Mouse (Mus musculus) liver, embryonic 13.5 days (tissue): Measurements from ENCODE around the gene Nptn. TPM values are rescaled to one million over a fixed set of nuclear protein-coding genes. Genes with fewer than 3 reads are reported as not detected.
"Not testable (repeated sequence)": the region's sequence is repeated elsewhere in the genome, so short reads cannot be mapped to it uniquely, and the experiment has no call there.

Experiments
- ATAC-seq: fragments of 200-750 bp; cut with Nextera tagmentation; 2 replicates; pipeline ENCODE4 v1.8.0; 2017; ENCODE audit warnings: low read depth, mild to moderate bottlenecking, moderate number of reproducible peaks, moderate library complexity
- DNase-seq: peaks from one replicate; pipeline ENCODE4 v3.0.0; 2022
- H3K27ac ChIP-seq: fragments of 300-500 bp; sonication (generic); 2 replicates; pipeline ENCODE4 v1.5.1; 2015; ENCODE audit warnings: moderate library complexity, mild to moderate bottlenecking, inconsistent platforms
- H3K27me3 ChIP-seq: fragments of 300-500 bp; sonication (generic); 2 replicates; pipeline ENCODE4 v1.6.1; 2015; ENCODE audit warnings: mild to moderate bottlenecking, inconsistent platforms
- H3K36me3 ChIP-seq: fragments of 300-500 bp; sonication (generic); 2 replicates; pipeline ENCODE4 v1.6.1; 2015; ENCODE audit warnings: mild to moderate bottlenecking, inconsistent platforms
- H3K4me1 ChIP-seq: fragments of 300-500 bp; sonication (generic); replicated peaks from 2 replicates; pipeline ENCODE4 v1.6.1; 2015; ENCODE audit warnings: inconsistent platforms
- H3K4me2 ChIP-seq: fragments of 300-500 bp; sonication (generic); 2 replicates; pipeline ENCODE4 v1.6.1; 2015; ENCODE audit warnings: inconsistent platforms, mild to moderate bottlenecking, moderate library complexity
- H3K4me3 ChIP-seq: fragments of 300-500 bp; sonication (generic); replicated peaks from 2 replicates; pipeline ENCODE4 v1.5.1; 2015; ENCODE audit warnings: mild to moderate bottlenecking, inconsistent platforms
- H3K9ac ChIP-seq: fragments of 300-500 bp; sonication (generic); 2 replicates; pipeline ENCODE4 v1.6.1; 2015; ENCODE audit warnings: mild to moderate bottlenecking, inconsistent platforms
- H3K9me3 ChIP-seq: fragments of 300-500 bp; sonication (generic); replicated peaks from 2 replicates; pipeline ENCODE4 v1.6.1; 2016; ENCODE audit warnings: inconsistent platforms
- WGBS: fragments of 180-500 bp; shearing (Covaris S2); methylation state at CpG from one replicate; pipeline ENCODE4 v1.1.7; 2015; ENCODE audit not compliant: insufficient replicate concordance; 5-methylcytosine and 5-hydroxymethylcytosine counted together
- polyA plus RNA-seq: library from polyadenylated mRNA; unstranded; fragments of >200 nt; fragmentation: Nextera tagmentation; extraction: Ambion mirVana; gene quantifications from 2 replicates; pipeline ENCODE4 v1.2.1, GENCODE M21; 2015

Gene Nptn
- polyA plus RNA-seq, 1 experiment from 2014 or later, result 98.0 TPM

GRCm38 (mm10) chr9:58567682-58568081 lies 14.4 kb upstream of the Nptn start:
- no peak overlapping the region for H3K4me3 ChIP-seq
- no peaks in the 10 kb centered on the region for H3K9me3 ChIP-seq
- no peaks in the 10 kb centered on the region for H3K4me1 ChIP-seq
- ATAC-seq (no peak), DNase-seq (no peak)
- no peak overlapping the region for H3K27ac ChIP-seq
- H3K27me3 ChIP-seq, result peaks cover 7% of the 10 kb centered on the region; the same call in 1 of the 2 replicates
- no peak overlapping the region for H3K9ac ChIP-seq
- no peaks in the 10 kb centered on the region for H3K36me3 ChIP-seq
- no peak overlapping the region for H3K4me2 ChIP-seq

- 84% methylated on average over 1 of the region's 1 CpGs for WGBS
- H3K9ac ChIP-seq, result no peak overlapping the region
- H3K27ac ChIP-seq, result no peak overlapping the region
- no peaks in the 10 kb centered on the region for H3K9me3 ChIP-seq
- ATAC-seq, result no peak
- no peak for DNase-seq
- no peaks in the 10 kb centered on the region for H3K36me3 ChIP-seq
- H3K27me3 ChIP-seq, result no peaks in the 10 kb centered on the region
- no peak overlapping the region for H3K4me2 ChIP-seq
- no peaks in the 10 kb centered on the region for H3K4me1 ChIP-seq
- H3K4me3 ChIP-seq, result no peak overlapping the region
Observed at GRCm38 (mm10) chr9:58571001-58571400, 11.0 kb upstream of the Nptn start.

GRCm38 (mm10) chr9:58578669-58579068 lies 3.4 kb upstream of the Nptn start:
- Histone ChIP-seq H3K4me1 (peaks cover 15% of the 10 kb centered on the region), H3K27me3 (no peaks in the 10 kb centered on the region), H3K9me3 (no peaks in the 10 kb centered on the region), H3K4me2 (no peak overlapping the region), H3K4me3 (no peak overlapping the region), H3K27ac (no peak overlapping the region), H3K9ac (no peak overlapping the region), H3K36me3 (no peaks in the 10 kb centered on the region)
- 16% methylated on average over 3 of the region's 3 CpGs for WGBS
- ATAC-seq, result no peak
- DNase-seq, result peak; percentile 67

- not testable (repeated sequence) for H3K36me3 ChIP-seq, H3K9me3 ChIP-seq, H3K4me2 ChIP-seq, DNase-seq, ATAC-seq, H3K4me3 ChIP-seq, H3K27me3 ChIP-seq
- Histone ChIP-seq H3K27ac (peak overlapping the region; percentile 84; the same call in 1 of the 2 replicates), H3K9ac (0 out of 2 replicates have a peak overlapping the region, but pooled peaks have one; percentile 78), H3K4me1 (peaks cover 29% of the 10 kb centered on the region)
- 69% methylated on average over 10 of the region's 10 CpGs for WGBS
Observed at GRCm38 (mm10) chr9:58580453-58581195, 1.4 kb upstream of the Nptn start.

- DNase-seq (no peak), ATAC-seq (0 out of 2 replicates have a peak, but pooled peaks have one; percentile 2)
- H3K27me3 ChIP-seq, result no peaks in the 10 kb centered on the region
- H3K27ac ChIP-seq, result peak overlapping the region; percentile 84
- 24% methylated on average over 8 of the region's 8 CpGs for WGBS
- no peaks in the 10 kb centered on the region for H3K9me3 ChIP-seq
- H3K4me3 ChIP-seq, result peak overlapping the region; percentile 54
- peak overlapping the region; percentile 80 for H3K4me2 ChIP-seq
- peaks cover 35% of the 10 kb centered on the region for H3K4me1 ChIP-seq
- H3K36me3 ChIP-seq, result no peaks in the 10 kb centered on the region
- peak overlapping the region; percentile 78 for H3K9ac ChIP-seq
Observed at GRCm38 (mm10) chr9:58581283-58581930, 633 bp upstream of the Nptn start.

GRCm38 (mm10) chr9:58582581-58583266 lies 684 bp downstream of the Nptn start:
- peak overlapping the region; percentile 99 for H3K9ac ChIP-seq
- DNase-seq (peak; percentile 44), ATAC-seq (peak; percentile 53)
- peak overlapping the region; percentile 97 for H3K4me3 ChIP-seq
- peak overlapping the region; percentile 95 for H3K27ac ChIP-seq
- H3K27me3 ChIP-seq, result no peaks in the 10 kb centered on the region
- peaks cover 43% of the 10 kb centered on the region for H3K4me1 ChIP-seq
- peak overlapping the region; percentile 79 for H3K4me2 ChIP-seq
- WGBS, result under 1% methylated on average over 42 of the region's 42 CpGs
- peaks cover 2% of the 10 kb centered on the region; the same call in 1 of the 2 replicates for H3K36me3 ChIP-seq
- no peaks in the 10 kb centered on the region for H3K9me3 ChIP-seq

- under 1% methylated on average over 8 of the region's 8 CpGs for WGBS
- ATAC-seq (no peak), DNase-seq (peak; percentile 36)
- Histone ChIP-seq H3K9me3 (no peaks in the 10 kb centered on the region), H3K4me3 (peak overlapping the region; percentile 97), H3K4me1 (peaks cover 47% of the 10 kb centered on the region), H3K4me2 (peak overlapping the region; percentile 79), H3K36me3 (peaks cover 2% of the 10 kb centered on the region; the same call in 1 of the 2 replicates), H3K27me3 (no peaks in the 10 kb centered on the region), H3K27ac (peak overlapping the region; percentile 95), H3K9ac (peak overlapping the region; percentile 99)
Observed at GRCm38 (mm10) chr9:58583267-58583641, 1.2 kb downstream of the Nptn start.

- Histone ChIP-seq H3K36me3 (peaks cover 2% of the 10 kb centered on the region; the same call in 1 of the 2 replicates), H3K4me1 (peaks cover 55% of the 10 kb centered on the region), H3K9ac (no peak overlapping the region), H3K27ac (no peak overlapping the region), H3K4me2 (peak overlapping the region; percentile 25; the same call in 1 of the 2 replicates), H3K27me3 (no peaks in the 10 kb centered on the region), H3K9me3 (no peaks in the 10 kb centered on the region), H3K4me3 (no peak overlapping the region)
- ATAC-seq, result no peak
- WGBS, result 64% methylated on average over 1 of the region's 1 CpGs
- DNase-seq, result no peak
Observed at GRCm38 (mm10) chr9:58584323-58584722, 2.3 kb downstream of the Nptn start.

- Histone ChIP-seq H3K27ac (no peak overlapping the region), H3K9me3 (no peaks in the 10 kb centered on the region), H3K4me2 (no peak overlapping the region), H3K36me3 (peaks cover 5% of the 10 kb centered on the region; the same call in 1 of the 2 replicates), H3K4me3 (no peak overlapping the region), H3K27me3 (no peaks in the 10 kb centered on the region), H3K4me1 (peaks cover 72% of the 10 kb centered on the region), H3K9ac (no peak overlapping the region)
- DNase-seq (no peak), ATAC-seq (no peak)
- WGBS, result 35% methylated on average over 4 of the region's 4 CpGs
Observed at GRCm38 (mm10) chr9:58588657-58589056, 6.6 kb downstream of the Nptn start.

- DNase-seq (no peak), ATAC-seq (no peak)
- Histone ChIP-seq H3K9me3 (no peaks in the 10 kb centered on the region), H3K4me3 (no peak overlapping the region), H3K36me3 (0 out of 2 replicates have a peak, but pooled peaks cover 3% of the 10 kb centered on the region), H3K4me1 (peaks cover 32% of the 10 kb centered on the region), H3K4me2 (no peak overlapping the region), H3K27ac (no peak overlapping the region), H3K27me3 (no peaks in the 10 kb centered on the region), H3K9ac (no peak overlapping the region)
- WGBS, result 94% methylated on average over 1 of the region's 1 CpGs
Observed at GRCm38 (mm10) chr9:58595313-58595712, 13.3 kb downstream of the Nptn start.

- H3K4me2 ChIP-seq, result no peak overlapping the region
- peaks cover 53% of the 10 kb centered on the region for H3K4me1 ChIP-seq
- DNase-seq (no peak), ATAC-seq (no peak)
- no peaks in the 10 kb centered on the region for H3K9me3 ChIP-seq
- no peak overlapping the region for H3K27ac ChIP-seq
- 0 out of 2 replicates have a peak, but pooled peaks cover 4% of the 10 kb centered on the region for H3K36me3 ChIP-seq
- H3K27me3 ChIP-seq, result no peaks in the 10 kb centered on the region
- 80% methylated on average over 1 of the region's 1 CpGs for WGBS
- H3K9ac ChIP-seq, result no peak overlapping the region
- H3K4me3 ChIP-seq, result no peak overlapping the region
Observed at GRCm38 (mm10) chr9:58613790-58614189, 31.8 kb downstream of the Nptn start.
